Mouse (Mus musculus): ENCODE measurements around the gene Gm7579. TPM values are rescaled to one million over a fixed set of nuclear protein-coding genes. Genes with fewer than 3 reads are reported as not detected.
"Not testable (repeated sequence)": the region's sequence is repeated elsewhere in the genome, so short reads cannot be mapped to it uniquely, and the experiment has no call there.

The Gm7579 gene
- polyA plus RNA-seq, 1 experiment from 2014 or later, result not detected

GRCm38 (mm10) chr7:142198748-142199147, 12.9 kb upstream of the Gm7579 start:
- Histone ChIP-seq H3K4me2 (ENCODE audit: low read length) (no peak overlapping the region), H3K9me3 (ENCODE audit: control insufficient read depth, low read length) (0 out of 2 replicates have a peak, but pooled peaks cover 3% of the 10 kb centered on the region), H3K27ac (replicated peaks in 1 of 2; ENCODE audit: control insufficient read depth in 1 of 2, insufficient read depth in 1 of 2, low read depth in 2 of 2, low read length in 2 of 2) (no peak overlapping the region), H3K4me3 (ENCODE audit: control insufficient read depth in 1 of 2, insufficient read depth in 1 of 2, low read depth in 1 of 2, low read length in 2 of 2) (no peak overlapping the region), H3K36me3 (ENCODE audit: control insufficient read depth, insufficient read depth, low read length) (no peaks in the 10 kb centered on the region), H3K9ac (ENCODE audit: low read length) (no peak overlapping the region), H3K27me3 (ENCODE audit: control insufficient read depth, insufficient read depth, low read length) (no peaks in the 10 kb centered on the region), H3K4me1 (ENCODE audit: control insufficient read depth in 2 of 2, insufficient read depth in 2 of 2, low read length in 2 of 2) (no peaks in the 10 kb centered on the region)
- no peak for ATAC-seq (ENCODE audit: insufficient number of reproducible peaks, insufficient read depth, low FRiP score, low read depth)
- WGBS, result 65% methylated on average over 2 of the region's 2 CpGs

DNA sequence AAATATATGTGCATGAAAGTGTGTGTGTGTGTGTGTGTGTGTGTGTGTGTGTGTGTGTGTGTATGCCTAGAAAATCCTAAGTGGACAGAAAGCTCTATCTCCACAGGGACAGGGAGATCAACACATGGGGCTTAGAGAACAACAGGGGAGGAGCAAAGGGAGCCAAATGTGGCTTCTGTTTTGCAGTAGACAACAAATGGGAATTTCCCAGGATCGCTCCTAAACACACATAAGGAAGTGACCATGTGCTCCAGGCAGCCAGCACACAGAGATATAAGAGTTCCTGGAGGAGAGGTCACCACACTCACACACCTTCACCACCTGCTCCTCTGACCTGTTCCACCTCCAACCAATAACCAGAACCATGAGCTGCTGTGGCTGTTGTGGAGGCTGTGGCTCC, 10.6 kb upstream of the Gm7579 start, which contains the start of gene Krtap5-3:
Gene Krtap5-3 (plus strand): TSS at position 301 of the 400 bp plus-strand sequence.
- Histone ChIP-seq H3K9ac (ENCODE audit: low read length) (no peak within 1 kb of the TSS), H3K4me2 (ENCODE audit: low read length) (no peak within 1 kb of the TSS), H3K4me3 (ENCODE audit: control insufficient read depth in 1 of 2, insufficient read depth in 1 of 2, low read depth in 1 of 2, low read length in 2 of 2) (no peak within 1 kb of the TSS), H3K27me3 (ENCODE audit: control insufficient read depth, insufficient read depth, low read length) (no peaks in the 10 kb centered on the region), H3K36me3 (ENCODE audit: control insufficient read depth, insufficient read depth, low read length) (no peaks in the 10 kb centered on the region), H3K27ac (replicated peaks in 1 of 2; ENCODE audit: control insufficient read depth in 1 of 2, insufficient read depth in 1 of 2, low read depth in 2 of 2, low read length in 2 of 2) (no peak within 1 kb of the TSS), H3K9me3 (ENCODE audit: control insufficient read depth, low read length) (no peaks in the 10 kb centered on the region), H3K4me1 (ENCODE audit: control insufficient read depth in 2 of 2, insufficient read depth in 2 of 2, low read length in 2 of 2) (no peaks in the 10 kb centered on the region)
- ATAC-seq (ENCODE audit: insufficient number of reproducible peaks, insufficient read depth, low FRiP score, low read depth), result no peak
- 57% methylated on average over 1 of the region's 1 CpGs for WGBS

GRCm38 (mm10) chr7:142205488-142205887, 6.2 kb upstream of the Gm7579 start:
- Histone ChIP-seq H3K36me3 (ENCODE audit: control insufficient read depth, insufficient read depth, low read length) (no peaks in the 10 kb centered on the region), H3K27me3 (ENCODE audit: control insufficient read depth, insufficient read depth, low read length) (no peaks in the 10 kb centered on the region)

GRCm38 (mm10) chr7:142206891-142207290, 4.8 kb upstream of the Gm7579 start:
- H3K27ac ChIP-seq (replicated peaks in 1 of 2; ENCODE audit: control insufficient read depth in 1 of 2, insufficient read depth in 1 of 2, low read depth in 2 of 2, low read length in 2 of 2), result not testable (repeated sequence)

More at GRCm38 (mm10) chr7:142205488-142205887, 6.2 kb upstream of the Gm7579 start:
- ATAC-seq (ENCODE audit: insufficient number of reproducible peaks, insufficient read depth, low FRiP score, low read depth), result no peak
- H3K9ac ChIP-seq (ENCODE audit: low read length), result no peak overlapping the region
- H3K9me3 ChIP-seq (ENCODE audit: control insufficient read depth, low read length), result no peaks in the 10 kb centered on the region
- H3K4me1 ChIP-seq (ENCODE audit: control insufficient read depth in 2 of 2, insufficient read depth in 2 of 2, low read length in 2 of 2), result no peaks in the 10 kb centered on the region
- H3K4me3 ChIP-seq (ENCODE audit: control insufficient read depth in 1 of 2, insufficient read depth in 1 of 2, low read depth in 1 of 2, low read length in 2 of 2), result no peak overlapping the region
- no peak overlapping the region for H3K4me2 ChIP-seq (ENCODE audit: low read length)
- H3K27ac ChIP-seq (replicated peaks in 1 of 2; ENCODE audit: control insufficient read depth in 1 of 2, insufficient read depth in 1 of 2, low read depth in 2 of 2, low read length in 2 of 2), result no peak overlapping the region

DNA sequence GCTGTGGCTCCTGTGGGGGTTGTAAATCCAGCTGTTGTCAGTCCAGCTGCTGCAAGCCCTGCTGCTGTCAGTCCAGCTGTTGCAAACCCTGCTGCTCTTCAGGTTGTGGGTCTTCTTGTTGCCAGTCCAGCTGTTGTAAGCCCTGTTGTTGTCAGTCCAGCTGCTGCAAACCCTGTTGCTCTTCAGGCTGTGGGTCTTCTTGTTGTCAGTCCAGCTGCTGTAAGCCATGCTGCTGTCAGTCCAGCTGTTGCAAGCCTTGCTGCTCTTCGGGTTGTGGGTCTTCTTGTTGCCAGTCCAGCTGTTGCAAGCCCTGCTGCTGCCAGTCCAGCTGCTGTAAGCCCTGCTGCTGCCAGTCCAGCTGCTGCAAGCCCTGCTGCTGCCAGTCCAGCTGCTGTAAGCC, 477 bp downstream of the Gm7579 start:
- not testable (repeated sequence) for H3K27me3 ChIP-seq (ENCODE audit: control insufficient read depth, insufficient read depth, low read length); H3K9me3 ChIP-seq (ENCODE audit: control insufficient read depth, low read length); H3K9ac ChIP-seq (ENCODE audit: low read length); H3K36me3 ChIP-seq (ENCODE audit: control insufficient read depth, insufficient read depth, low read length); H3K4me3 ChIP-seq (ENCODE audit: control insufficient read depth in 1 of 2, insufficient read depth in 1 of 2, low read depth in 1 of 2, low read length in 2 of 2); H3K4me1 ChIP-seq (ENCODE audit: control insufficient read depth in 2 of 2, insufficient read depth in 2 of 2, low read length in 2 of 2); ATAC-seq (ENCODE audit: insufficient number of reproducible peaks, insufficient read depth, low FRiP score, low read depth); H3K4me2 ChIP-seq (ENCODE audit: low read length); H3K27ac ChIP-seq (replicated peaks in 1 of 2; ENCODE audit: control insufficient read depth in 1 of 2, insufficient read depth in 1 of 2, low read depth in 2 of 2, low read length in 2 of 2)
- 50% methylated on average over 1 of the region's 1 CpGs for WGBS

More at GRCm38 (mm10) chr7:142206891-142207290, 4.8 kb upstream of the Gm7579 start:
- not testable (repeated sequence) for H3K9ac ChIP-seq (ENCODE audit: low read length); H3K27me3 ChIP-seq (ENCODE audit: control insufficient read depth, insufficient read depth, low read length); H3K4me2 ChIP-seq (ENCODE audit: low read length); H3K9me3 ChIP-seq (ENCODE audit: control insufficient read depth, low read length); H3K4me1 ChIP-seq (ENCODE audit: control insufficient read depth in 2 of 2, insufficient read depth in 2 of 2, low read length in 2 of 2); H3K4me3 ChIP-seq (ENCODE audit: control insufficient read depth in 1 of 2, insufficient read depth in 1 of 2, low read depth in 1 of 2, low read length in 2 of 2); ATAC-seq (ENCODE audit: insufficient number of reproducible peaks, insufficient read depth, low FRiP score, low read depth); H3K36me3 ChIP-seq (ENCODE audit: control insufficient read depth, insufficient read depth, low read length)
- WGBS, result 74% methylated on average over 5 of the region's 5 CpGs

DNA sequence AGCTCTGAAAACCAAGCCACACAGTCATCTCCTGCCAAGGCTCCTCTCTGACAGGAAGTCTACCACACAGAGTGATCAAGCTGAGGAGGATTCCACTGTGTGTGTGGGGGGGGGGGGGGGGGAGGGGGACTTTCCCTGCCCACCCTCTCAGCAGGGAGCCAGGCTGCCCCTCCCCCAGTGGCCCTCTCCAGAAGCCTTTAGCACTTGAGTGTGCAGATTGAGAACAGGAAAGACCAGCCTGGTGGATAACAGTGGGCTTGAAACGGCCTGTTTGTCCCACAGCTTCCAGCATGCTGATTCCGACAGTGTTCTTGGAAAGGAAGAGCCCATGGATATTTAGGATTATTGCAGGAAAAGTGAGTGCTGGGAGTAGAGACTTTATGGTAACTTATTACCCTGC, 12.9 kb downstream of the Gm7579 start:
- H3K4me3 ChIP-seq (ENCODE audit: control insufficient read depth in 1 of 2, insufficient read depth in 1 of 2, low read depth in 1 of 2, low read length in 2 of 2), result no peak overlapping the region
- 14% methylated on average over 2 of the region's 2 CpGs for WGBS
- H3K27me3 ChIP-seq (ENCODE audit: control insufficient read depth, insufficient read depth, low read length), result no peaks in the 10 kb centered on the region
- H3K9me3 ChIP-seq (ENCODE audit: control insufficient read depth, low read length), result no peaks in the 10 kb centered on the region
- H3K9ac ChIP-seq (ENCODE audit: low read length), result no peak overlapping the region
- no peak overlapping the region for H3K27ac ChIP-seq (replicated peaks in 1 of 2; ENCODE audit: control insufficient read depth in 1 of 2, insufficient read depth in 1 of 2, low read depth in 2 of 2, low read length in 2 of 2)
- no peak for ATAC-seq (ENCODE audit: insufficient number of reproducible peaks, insufficient read depth, low FRiP score, low read depth)
- H3K36me3 ChIP-seq (ENCODE audit: control insufficient read depth, insufficient read depth, low read length), result no peaks in the 10 kb centered on the region
- no peaks in the 10 kb centered on the region for H3K4me1 ChIP-seq (ENCODE audit: control insufficient read depth in 2 of 2, insufficient read depth in 2 of 2, low read length in 2 of 2)
- H3K4me2 ChIP-seq (ENCODE audit: low read length), result no peak overlapping the region

GRCm38 (mm10) chr7:142229871-142230270, 18.2 kb downstream of the Gm7579 start, which contains the start of gene Krtap5-5:
Gene Krtap5-5, minus strand, starts transcription at chr7:142229971.
- H3K9ac ChIP-seq (ENCODE audit: low read length); H3K27ac ChIP-seq (replicated peaks in 1 of 2; ENCODE audit: control insufficient read depth in 1 of 2, insufficient read depth in 1 of 2, low read depth in 2 of 2, low read length in 2 of 2); H3K4me2 ChIP-seq (ENCODE audit: low read length); H3K9me3 ChIP-seq (ENCODE audit: control insufficient read depth, low read length); H3K36me3 ChIP-seq (ENCODE audit: control insufficient read depth, insufficient read depth, low read length); H3K4me3 ChIP-seq (ENCODE audit: control insufficient read depth in 1 of 2, insufficient read depth in 1 of 2, low read depth in 1 of 2, low read length in 2 of 2); H3K27me3 ChIP-seq (ENCODE audit: control insufficient read depth, insufficient read depth, low read length); ATAC-seq (ENCODE audit: insufficient number of reproducible peaks, insufficient read depth, low FRiP score, low read depth); H3K4me1 ChIP-seq (ENCODE audit: control insufficient read depth in 2 of 2, insufficient read depth in 2 of 2, low read length in 2 of 2): not testable (repeated sequence)
- WGBS, result 33% methylated on average over 3 of the region's 3 CpGs

DNA sequence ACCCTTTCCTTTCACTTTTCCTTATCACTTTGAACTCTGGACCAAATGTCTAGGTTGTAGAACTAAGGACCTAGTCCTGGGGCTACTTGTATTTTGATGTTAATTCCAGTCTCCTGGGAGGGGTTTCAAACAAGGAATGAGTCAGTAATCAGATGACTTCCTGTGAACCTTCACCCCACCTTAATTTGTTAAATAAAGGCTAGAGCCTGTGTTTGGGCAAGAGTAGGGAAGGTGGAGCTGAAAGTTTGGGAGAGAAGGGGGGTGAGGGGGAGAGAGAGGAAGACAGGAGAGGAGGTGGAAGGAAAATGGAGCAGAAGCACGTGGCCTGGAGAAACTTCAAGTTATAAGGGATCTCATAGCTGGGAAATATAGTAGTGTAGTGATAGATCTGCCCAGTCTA, 19.9 kb downstream of the Gm7579 start:
- Histone ChIP-seq H3K27me3 (ENCODE audit: control insufficient read depth, insufficient read depth, low read length) (no peaks in the 10 kb centered on the region), H3K27ac (replicated peaks in 1 of 2; ENCODE audit: control insufficient read depth in 1 of 2, insufficient read depth in 1 of 2, low read depth in 2 of 2, low read length in 2 of 2) (no peak overlapping the region), H3K4me2 (ENCODE audit: low read length) (no peak overlapping the region), H3K36me3 (ENCODE audit: control insufficient read depth, insufficient read depth, low read length) (no peaks in the 10 kb centered on the region), H3K4me3 (ENCODE audit: control insufficient read depth in 1 of 2, insufficient read depth in 1 of 2, low read depth in 1 of 2, low read length in 2 of 2) (no peak overlapping the region), H3K9me3 (ENCODE audit: control insufficient read depth, low read length) (peaks cover 15% of the 10 kb centered on the region; the same call in 1 of the 2 replicates), H3K9ac (ENCODE audit: low read length) (no peak overlapping the region), H3K4me1 (ENCODE audit: control insufficient read depth in 2 of 2, insufficient read depth in 2 of 2, low read length in 2 of 2) (no peaks in the 10 kb centered on the region)
- no peak for ATAC-seq (ENCODE audit: insufficient number of reproducible peaks, insufficient read depth, low FRiP score, low read depth)
- WGBS, result 40% methylated on average over 1 of the region's 1 CpGs

Data from heart, embryonic 14.5 days (tissue).